Mouse (Mus musculus): ENCODE results near the gene Cdh18. TPM values are rescaled to one million over a fixed set of nuclear protein-coding genes. Genes with fewer than 3 reads are reported as not detected.
"Not testable (repeated sequence)": the region's sequence is repeated elsewhere in the genome, so short reads cannot be mapped to it uniquely, and the experiment has no call there.

Gene Cdh18
- polyA plus RNA-seq, 1 experiment from 2014 or later: 0.08 TPM

DNA sequence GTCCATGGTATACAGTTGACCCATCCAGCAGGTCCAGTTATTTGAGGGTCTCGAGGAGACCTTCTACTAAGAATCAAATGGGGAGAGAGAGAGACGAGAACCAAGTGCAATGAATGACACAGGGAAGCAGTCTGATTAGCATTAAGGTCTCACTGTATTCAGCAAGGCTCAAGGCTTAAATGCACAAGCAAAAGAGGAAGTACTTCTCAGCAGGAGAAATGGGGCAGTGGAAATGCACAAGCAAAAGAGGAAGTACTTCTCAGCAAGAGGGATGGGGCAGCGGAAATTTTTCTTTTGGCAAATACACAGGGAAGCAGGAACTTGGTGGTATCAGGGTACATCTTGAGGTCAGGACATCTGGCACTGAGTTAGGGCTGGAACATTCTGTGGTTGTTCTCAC is 217.8 kb downstream of the Cdh18 start:
- H3K9me3 ChIP-seq (replicated peaks); DNase-seq; H3K27ac ChIP-seq; ATAC-seq (ENCODE audit: low read depth); H3K27me3 ChIP-seq; H3K4me2 ChIP-seq; H3K4me1 ChIP-seq (replicated peaks); H3K4me3 ChIP-seq (replicated peaks); H3K9ac ChIP-seq; H3K36me3 ChIP-seq: not testable (repeated sequence)
- WGBS (ENCODE audit: insufficient replicate concordance): 61% methylated on average over 3 of the region's 3 CpGs

- WGBS (ENCODE audit: insufficient replicate concordance): 59% methylated on average over 4 of the region's 4 CpGs
- no peak for DNase-seq
- no peaks in the 10 kb centered on the region for H3K9me3 ChIP-seq (replicated peaks)
- no peaks in the 10 kb centered on the region for H3K36me3 ChIP-seq
- no peak overlapping the region for H3K27ac ChIP-seq
- H3K4me2 ChIP-seq: no peak overlapping the region
- H3K27me3 ChIP-seq: no peaks in the 10 kb centered on the region
- no peak overlapping the region for H3K9ac ChIP-seq
- H3K4me3 ChIP-seq (replicated peaks): no peak overlapping the region
- no peak for ATAC-seq (ENCODE audit: low read depth)
- no peaks in the 10 kb centered on the region for H3K4me1 ChIP-seq (replicated peaks)
These were observed 227.5 kb downstream of the Cdh18 start for GRCm38 (mm10) chr15:22776346-22776745.

- Histone ChIP-seq H3K36me3 (no peaks in the 10 kb centered on the region), H3K27me3 (no peaks in the 10 kb centered on the region), H3K4me1 (replicated peaks) (no peaks in the 10 kb centered on the region), H3K4me2 (no peak overlapping the region), H3K9ac (no peak overlapping the region), H3K4me3 (replicated peaks) (no peak overlapping the region), H3K9me3 (replicated peaks) (no peaks in the 10 kb centered on the region), H3K27ac (no peak overlapping the region)
- DNase-seq: no peak
- no peak for ATAC-seq (ENCODE audit: low read depth)
- 73% methylated on average over 6 of the region's 6 CpGs for WGBS (ENCODE audit: insufficient replicate concordance)
These were observed 240.9 kb downstream of the Cdh18 start for GRCm38 (mm10) chr15:22789696-22790095.

DNA sequence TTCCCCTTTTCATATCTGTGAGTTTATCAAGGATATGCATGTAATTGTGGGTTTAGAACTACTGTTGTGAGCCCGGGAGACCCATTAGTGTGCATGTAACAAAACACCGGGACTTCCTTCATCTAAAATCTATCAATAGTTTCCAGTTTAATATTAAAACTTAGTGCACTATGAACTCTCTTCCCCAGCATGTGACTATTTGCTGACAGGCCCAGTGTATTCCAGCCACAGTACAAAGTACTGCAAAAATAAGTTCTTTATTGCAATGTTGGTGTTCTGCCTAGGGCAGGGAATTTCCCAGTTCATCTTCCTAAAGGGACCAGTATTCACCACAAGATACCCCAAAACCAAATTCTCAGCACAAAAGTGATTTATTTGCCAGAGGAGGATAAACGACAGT is 243.0 kb downstream of the Cdh18 start:
- H3K4me1 ChIP-seq (replicated peaks): no peaks in the 10 kb centered on the region
- DNase-seq (no peak), ATAC-seq (ENCODE audit: low read depth) (no peak)
- H3K27me3 ChIP-seq: no peaks in the 10 kb centered on the region
- H3K4me3 ChIP-seq (replicated peaks): no peak overlapping the region
- no peaks in the 10 kb centered on the region for H3K36me3 ChIP-seq
- H3K9ac ChIP-seq: no peak overlapping the region
- H3K4me2 ChIP-seq: no peak overlapping the region
- H3K9me3 ChIP-seq (replicated peaks): no peaks in the 10 kb centered on the region
- WGBS (ENCODE audit: insufficient replicate concordance): 53% methylated on average over 3 of the region's 3 CpGs
- H3K27ac ChIP-seq: no peak overlapping the region

DNA sequence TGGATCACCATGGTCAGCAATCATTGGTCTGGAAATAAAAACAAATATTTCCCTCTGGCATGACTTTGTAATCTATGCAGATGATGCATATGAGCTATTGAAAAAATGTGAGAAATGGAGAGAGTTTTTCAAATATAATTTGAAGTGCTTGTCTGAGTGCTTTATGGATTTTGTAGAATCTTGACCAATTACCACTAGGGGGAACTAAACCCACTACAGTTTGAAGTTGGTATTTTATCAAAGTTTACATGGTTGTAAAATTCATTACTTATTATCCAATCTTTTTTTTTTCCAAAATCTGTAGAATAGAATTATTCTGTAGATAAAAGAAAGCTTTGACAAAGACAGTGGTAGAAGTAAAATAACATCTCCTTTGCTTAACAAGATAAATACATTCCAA is 284.3 kb downstream of the Cdh18 start:
- Histone ChIP-seq H3K36me3 (no peaks in the 10 kb centered on the region), H3K27me3 (no peaks in the 10 kb centered on the region), H3K4me3 (replicated peaks) (no peak overlapping the region), H3K27ac (no peak overlapping the region), H3K4me2 (no peak overlapping the region), H3K4me1 (replicated peaks) (no peaks in the 10 kb centered on the region), H3K9me3 (replicated peaks) (no peaks in the 10 kb centered on the region), H3K9ac (no peak overlapping the region)
- no peak for ATAC-seq (ENCODE audit: low read depth)
- DNase-seq: no peak

GRCm38 (mm10) chr15:22837173-22837572 is 288.4 kb downstream of the Cdh18 start:
- H3K9ac ChIP-seq: no peak overlapping the region
- no peak for DNase-seq
- H3K27ac ChIP-seq: no peak overlapping the region
- no peaks in the 10 kb centered on the region for H3K36me3 ChIP-seq
- WGBS (ENCODE audit: insufficient replicate concordance): 48% methylated on average over 1 of the region's 1 CpGs
- no peak overlapping the region for H3K4me3 ChIP-seq (replicated peaks)
- ATAC-seq (ENCODE audit: low read depth): no peak
- no peaks in the 10 kb centered on the region for H3K9me3 ChIP-seq (replicated peaks)
- no peak overlapping the region for H3K4me2 ChIP-seq
- H3K27me3 ChIP-seq: no peaks in the 10 kb centered on the region
- H3K4me1 ChIP-seq (replicated peaks): no peaks in the 10 kb centered on the region

GRCm38 (mm10) chr15:22857704-22858103 is 308.9 kb downstream of the Cdh18 start:
- DNase-seq: no peak
- H3K4me3 ChIP-seq (replicated peaks): no peak overlapping the region
- H3K36me3 ChIP-seq: no peaks in the 10 kb centered on the region
- no peaks in the 10 kb centered on the region for H3K4me1 ChIP-seq (replicated peaks)
- no peak overlapping the region for H3K9ac ChIP-seq
- H3K9me3 ChIP-seq (replicated peaks): no peaks in the 10 kb centered on the region
- ATAC-seq (ENCODE audit: low read depth): no peak
- no peaks in the 10 kb centered on the region for H3K27me3 ChIP-seq
- H3K27ac ChIP-seq: no peak overlapping the region
- H3K4me2 ChIP-seq: no peak overlapping the region

- Histone ChIP-seq H3K36me3 (no peaks in the 10 kb centered on the region), H3K9ac (no peak overlapping the region), H3K4me2 (no peak overlapping the region), H3K27ac (no peak overlapping the region), H3K4me1 (replicated peaks) (no peaks in the 10 kb centered on the region), H3K9me3 (replicated peaks) (no peaks in the 10 kb centered on the region), H3K27me3 (no peaks in the 10 kb centered on the region), H3K4me3 (replicated peaks) (no peak overlapping the region)
- ATAC-seq (ENCODE audit: low read depth) (no peak), DNase-seq (no peak)
- 50% methylated on average over 1 of the region's 1 CpGs for WGBS (ENCODE audit: insufficient replicate concordance)
These were observed 321.9 kb downstream of the Cdh18 start for GRCm38 (mm10) chr15:22870679-22871078.

DNA sequence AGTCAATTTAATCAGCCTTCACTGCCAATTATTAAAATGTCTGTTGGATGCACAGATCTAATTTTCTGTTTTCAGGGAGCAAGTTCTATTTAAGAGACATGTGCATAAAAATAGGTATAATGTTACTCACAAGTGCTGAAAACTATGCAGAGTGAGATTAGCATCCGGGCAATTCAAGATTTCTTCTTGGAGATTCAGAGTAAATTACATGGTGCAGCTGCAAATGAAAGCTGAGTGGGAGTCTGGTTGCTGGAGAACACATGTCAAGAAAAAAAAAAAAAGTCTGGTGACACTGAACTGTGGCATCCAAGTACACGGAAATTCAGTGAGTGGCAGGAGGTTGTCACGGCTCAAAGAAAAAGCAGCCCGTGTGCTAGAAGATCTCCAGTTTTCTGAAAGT is 348.9 kb downstream of the Cdh18 start:
- Histone ChIP-seq H3K27me3 (no peaks in the 10 kb centered on the region), H3K9ac (no peak overlapping the region), H3K9me3 (replicated peaks) (no peaks in the 10 kb centered on the region), H3K4me2 (no peak overlapping the region), H3K36me3 (no peaks in the 10 kb centered on the region), H3K27ac (no peak overlapping the region), H3K4me1 (replicated peaks) (no peaks in the 10 kb centered on the region), H3K4me3 (replicated peaks) (no peak overlapping the region)
- WGBS (ENCODE audit: insufficient replicate concordance): 53% methylated on average over 4 of the region's 4 CpGs
- ATAC-seq (ENCODE audit: low read depth) (no peak), DNase-seq (no peak)

GRCm38 (mm10) chr15:22898208-22898607 is 349.4 kb downstream of the Cdh18 start:
- Histone ChIP-seq H3K36me3 (no peaks in the 10 kb centered on the region), H3K27ac (no peak overlapping the region), H3K9ac (no peak overlapping the region), H3K9me3 (replicated peaks) (no peaks in the 10 kb centered on the region), H3K27me3 (no peaks in the 10 kb centered on the region), H3K4me1 (replicated peaks) (no peaks in the 10 kb centered on the region), H3K4me2 (no peak overlapping the region), H3K4me3 (replicated peaks) (no peak overlapping the region)
- DNase-seq (no peak), ATAC-seq (ENCODE audit: low read depth) (no peak)
- WGBS (ENCODE audit: insufficient replicate concordance): 33% methylated on average over 4 of the region's 4 CpGs

GRCm38 (mm10) chr15:22914444-22914843 is 365.6 kb downstream of the Cdh18 start:
- Histone ChIP-seq H3K9me3 (replicated peaks) (no peaks in the 10 kb centered on the region), H3K4me2 (no peak overlapping the region), H3K27me3 (no peaks in the 10 kb centered on the region), H3K4me3 (replicated peaks) (no peak overlapping the region), H3K9ac (no peak overlapping the region), H3K36me3 (no peaks in the 10 kb centered on the region), H3K4me1 (replicated peaks) (no peaks in the 10 kb centered on the region), H3K27ac (no peak overlapping the region)
- ATAC-seq (ENCODE audit: low read depth) (no peak), DNase-seq (no peak)

DNA sequence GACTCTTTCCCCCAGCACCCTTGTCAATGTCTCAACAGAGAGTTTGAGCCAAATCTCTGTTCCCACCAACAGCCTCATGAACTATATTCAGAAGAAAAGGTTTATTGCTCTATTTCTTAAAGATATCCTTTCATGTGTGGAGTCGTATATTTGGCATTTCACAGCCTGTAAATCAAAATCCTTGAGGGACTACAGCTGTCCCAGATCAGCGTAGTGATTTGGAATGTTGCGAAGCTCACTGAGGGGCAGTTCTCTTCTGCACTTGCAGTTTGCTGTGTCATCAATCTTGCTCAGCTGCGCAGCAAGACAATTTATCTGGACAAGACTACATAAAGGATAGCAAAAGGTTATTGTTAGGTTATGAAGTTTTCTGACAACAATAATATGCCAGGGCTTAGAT is 385.5 kb downstream of the Cdh18 start:
- Histone ChIP-seq H3K27me3 (no peaks in the 10 kb centered on the region), H3K36me3 (no peaks in the 10 kb centered on the region), H3K4me3 (replicated peaks) (no peak overlapping the region), H3K9ac (no peak overlapping the region), H3K9me3 (replicated peaks) (no peaks in the 10 kb centered on the region), H3K4me1 (replicated peaks) (no peaks in the 10 kb centered on the region), H3K27ac (no peak overlapping the region), H3K4me2 (no peak overlapping the region)
- no peak for ATAC-seq (ENCODE audit: low read depth)
- 56% methylated on average over 4 of the region's 4 CpGs for WGBS (ENCODE audit: insufficient replicate concordance)
- no peak for DNase-seq

DNA sequence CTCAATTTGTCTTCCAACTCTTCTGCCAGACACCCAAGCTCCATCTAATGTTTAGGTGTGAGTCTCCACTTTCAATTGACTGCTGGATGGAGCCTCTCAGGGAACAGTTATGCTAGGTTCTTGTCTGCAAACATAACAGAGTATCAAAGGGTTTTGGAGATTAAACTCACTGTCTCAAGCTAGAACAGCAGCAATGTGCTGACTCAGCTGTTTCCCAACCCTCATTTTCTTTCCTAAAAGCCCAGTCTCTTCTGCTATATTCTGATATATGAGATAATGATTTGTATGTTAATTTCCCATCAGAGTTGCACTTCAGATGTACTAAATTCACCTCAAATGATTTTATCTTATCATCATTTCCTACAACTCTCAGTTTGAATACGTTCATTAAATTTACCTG is 398.4 kb downstream of the Cdh18 start:
- no peak overlapping the region for H3K27ac ChIP-seq
- ATAC-seq (ENCODE audit: low read depth): no peak
- H3K27me3 ChIP-seq: no peaks in the 10 kb centered on the region
- WGBS (ENCODE audit: insufficient replicate concordance): 40% methylated on average over 1 of the region's 1 CpGs
- H3K9me3 ChIP-seq (replicated peaks): no peaks in the 10 kb centered on the region
- no peak for DNase-seq
- H3K4me2 ChIP-seq: no peak overlapping the region
- no peaks in the 10 kb centered on the region for H3K4me1 ChIP-seq (replicated peaks)
- H3K9ac ChIP-seq: no peak overlapping the region
- no peaks in the 10 kb centered on the region for H3K36me3 ChIP-seq
- H3K4me3 ChIP-seq (replicated peaks): no peak overlapping the region
